Mouse (Mus musculus) cerebellum, postnatal 10 days (tissue): ENCODE results near the gene Dnah2.

ENCODE experiments used
- DNase-seq, 2 experiments: peaks; one replicate each; pipeline ENCODE4 v3.0.0; 2021; ENCODE audit warnings: mixed read lengths in 2 of 2

Dnah2 gene

DNA sequence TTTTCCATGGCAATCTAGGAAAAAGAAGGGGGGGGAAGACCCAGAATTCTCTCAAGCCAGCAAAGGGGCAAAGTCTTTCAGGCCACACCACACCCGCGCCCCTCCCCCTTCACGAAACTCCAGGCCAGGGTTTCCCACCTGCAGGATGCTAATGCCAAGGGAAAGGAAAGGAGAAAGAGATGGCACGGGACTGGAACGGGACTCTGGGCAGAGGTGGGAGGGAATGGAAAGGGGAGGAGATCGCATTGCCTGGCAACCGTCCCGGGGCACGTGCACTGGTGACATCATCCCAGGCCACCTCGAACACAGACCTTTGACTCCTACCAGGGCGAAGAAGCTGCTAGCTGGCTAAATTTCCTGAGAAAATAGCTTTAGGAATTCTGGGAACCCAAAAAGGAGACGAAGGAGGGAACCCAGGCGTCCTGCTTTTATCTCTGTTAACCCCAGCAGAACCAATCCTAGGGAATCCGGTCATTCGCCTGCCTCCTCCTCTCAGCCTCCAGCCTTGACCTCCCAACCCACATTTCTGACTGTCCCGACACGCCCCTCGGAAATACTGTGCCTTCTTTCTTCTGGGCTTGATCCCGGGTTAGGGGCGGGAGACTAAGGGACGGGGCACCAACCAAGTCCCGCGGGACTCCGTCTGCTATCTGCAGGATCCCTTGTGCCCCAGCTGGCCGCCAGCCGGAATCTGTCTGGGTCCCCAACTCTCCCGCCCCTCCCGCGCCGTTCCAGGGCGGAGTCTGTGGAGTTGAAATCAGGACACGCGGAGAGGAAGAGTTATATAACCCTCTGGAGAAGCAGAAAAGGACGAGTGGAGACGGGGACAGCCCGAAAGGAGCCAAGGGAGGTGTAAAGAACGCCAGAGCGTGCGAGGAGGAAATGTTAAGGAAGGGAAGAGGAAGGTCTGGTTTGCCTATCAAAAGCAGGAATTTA lies 131.2 kb downstream of the Dnah2 start:
- DNase-seq, result peak; percentile 99 to 100

DNA sequence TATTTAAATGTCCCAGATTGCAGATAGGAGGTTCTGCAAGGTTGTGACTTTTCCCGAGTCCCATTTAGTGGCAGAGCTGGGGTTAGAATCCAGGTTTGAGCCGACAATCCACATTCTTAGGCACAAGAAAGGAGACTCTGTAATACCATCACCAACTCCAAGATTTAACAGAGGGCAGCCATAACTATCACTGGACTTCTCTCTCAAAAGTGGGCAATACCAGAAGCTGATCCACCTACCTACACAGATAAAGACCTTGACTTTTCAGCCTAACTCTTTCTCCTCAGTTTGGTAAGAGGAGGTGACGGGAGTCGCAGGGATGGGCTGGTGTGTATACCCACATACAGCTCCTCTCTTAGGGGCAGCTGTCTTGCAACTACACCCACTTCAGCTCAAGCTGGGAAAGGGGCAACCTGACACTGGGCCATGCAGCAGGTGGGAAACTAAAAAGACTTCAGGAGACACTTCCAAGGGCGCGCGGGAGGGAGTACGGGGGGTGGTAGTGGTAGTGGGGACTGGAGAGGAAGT lies 131.9 kb downstream of the Dnah2 start:
- DNase-seq, result no peak

DNA sequence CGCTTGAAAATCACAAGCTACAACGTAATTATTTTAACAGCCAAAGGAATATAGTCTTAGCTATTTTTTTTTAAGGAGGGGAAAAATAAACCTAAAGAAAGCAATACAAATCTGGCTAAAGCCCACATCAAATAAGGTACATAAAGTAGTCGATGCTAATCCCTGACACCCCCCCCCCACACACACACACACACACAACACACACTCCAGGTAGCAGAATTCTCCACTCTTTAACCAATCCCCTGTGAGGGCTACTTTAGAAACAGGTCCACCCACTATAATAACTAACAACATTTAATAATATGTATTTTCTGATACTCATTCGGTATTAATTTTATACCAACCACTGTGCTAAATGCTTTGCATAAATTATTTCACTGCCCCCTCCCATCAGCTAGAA lies 132.4 kb downstream of the Dnah2 start:
- DNase-seq, result peak in 1 of 2 experiments; percentile 49

DNA sequence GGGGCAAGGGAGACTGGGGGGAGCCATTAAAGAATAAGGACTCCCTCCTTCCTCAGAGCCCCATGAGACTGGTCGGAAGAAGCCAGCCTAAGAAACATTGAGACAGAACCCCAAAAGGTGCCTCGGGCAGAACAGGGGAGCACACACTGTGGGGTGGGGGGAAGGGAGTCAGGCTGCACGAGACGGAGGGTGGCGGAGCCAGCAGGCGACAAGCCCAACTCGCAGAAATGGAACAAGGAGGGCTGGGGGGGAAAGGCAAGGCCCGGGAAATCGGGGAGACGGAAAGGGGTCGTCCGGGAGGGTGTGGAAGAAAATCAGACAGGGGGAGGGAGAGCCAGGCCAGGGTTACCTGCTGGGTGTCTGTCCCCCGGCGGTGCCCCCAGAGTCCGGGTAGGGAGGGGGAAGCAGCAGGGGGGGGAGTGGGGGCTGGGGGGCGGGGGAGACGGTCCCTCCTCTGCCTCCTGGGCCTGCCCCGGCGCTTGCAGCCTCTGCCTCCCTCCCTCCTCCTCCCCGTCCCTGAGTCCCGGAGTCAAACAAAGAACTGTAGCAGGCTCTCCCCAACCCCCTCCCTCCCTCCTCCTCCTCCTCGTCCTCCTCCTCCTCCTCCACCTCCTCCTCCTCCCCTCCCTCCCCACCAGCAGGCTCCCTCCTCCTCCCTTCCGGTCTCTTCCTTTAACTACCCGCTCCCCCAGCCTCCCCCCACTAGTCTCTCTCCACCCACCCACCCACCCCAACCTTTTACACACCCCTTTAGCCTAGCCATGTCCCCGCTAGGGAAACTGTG lies 133.1 kb downstream of the Dnah2 start:
- DNase-seq, result peak; percentile 83 to 90

DNA sequence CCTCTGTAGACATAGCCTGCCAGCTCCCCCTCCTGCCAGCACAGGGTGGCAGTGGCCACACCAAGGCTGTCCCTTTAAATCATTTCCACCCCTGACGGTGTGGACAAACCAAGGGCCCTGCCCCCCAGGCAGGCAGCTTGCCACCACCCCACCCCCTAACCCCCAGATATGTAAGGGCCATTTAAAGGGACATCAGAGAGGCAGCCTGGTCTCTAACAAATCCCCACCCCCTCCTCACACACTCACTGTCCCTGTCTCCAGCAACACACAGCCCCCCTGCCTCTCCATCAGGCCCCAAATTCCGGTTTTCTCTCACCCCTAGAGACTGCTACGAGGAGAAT lies 133.6 kb downstream of the Dnah2 start:
- peak; percentile 92 to 94 for DNase-seq

DNA sequence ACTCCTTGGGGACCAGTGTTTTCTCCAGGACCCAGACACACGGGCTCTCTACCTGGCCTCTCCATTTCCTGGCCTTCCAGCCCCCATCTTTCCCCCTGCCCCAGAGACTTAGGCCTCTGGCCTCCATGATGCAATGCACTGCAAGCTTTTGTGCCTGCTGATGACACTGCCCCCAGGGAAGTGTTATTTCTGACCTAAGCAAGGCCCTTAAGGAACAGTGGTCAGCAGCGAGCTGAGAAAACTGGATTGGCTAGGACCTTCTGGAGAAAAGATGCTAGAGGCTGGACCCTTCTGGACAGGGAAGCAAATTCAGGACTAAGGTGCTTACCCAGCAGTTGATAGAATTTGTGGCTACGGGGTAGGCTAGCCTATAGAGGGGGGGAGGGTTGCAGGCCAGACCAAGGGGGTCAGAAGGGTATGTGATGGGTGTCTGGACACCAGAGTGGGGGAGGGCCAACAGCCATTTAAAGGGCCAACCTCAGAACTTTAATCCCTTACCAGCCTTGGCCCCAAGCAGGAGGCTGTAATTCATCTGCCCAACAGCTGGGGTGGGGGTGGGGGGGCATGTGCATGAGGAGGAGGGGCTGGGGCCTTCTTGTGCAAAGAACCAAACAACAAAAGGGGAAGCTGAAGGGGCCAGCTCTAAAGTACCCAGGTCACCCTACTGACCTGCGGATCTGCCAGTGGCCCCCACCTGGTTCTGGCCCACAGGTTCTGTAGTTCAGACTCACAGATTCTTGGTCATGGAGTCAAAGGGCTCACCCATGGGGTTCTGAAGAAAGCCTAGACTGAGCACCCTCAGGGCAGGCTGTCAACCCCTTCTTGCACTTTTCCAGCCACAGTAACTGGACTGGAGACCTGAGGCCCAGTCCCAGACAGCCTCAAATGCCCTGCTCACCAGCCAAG lies 134.2 kb downstream of the Dnah2 start:
- peak; percentile 34 for DNase-seq

DNA sequence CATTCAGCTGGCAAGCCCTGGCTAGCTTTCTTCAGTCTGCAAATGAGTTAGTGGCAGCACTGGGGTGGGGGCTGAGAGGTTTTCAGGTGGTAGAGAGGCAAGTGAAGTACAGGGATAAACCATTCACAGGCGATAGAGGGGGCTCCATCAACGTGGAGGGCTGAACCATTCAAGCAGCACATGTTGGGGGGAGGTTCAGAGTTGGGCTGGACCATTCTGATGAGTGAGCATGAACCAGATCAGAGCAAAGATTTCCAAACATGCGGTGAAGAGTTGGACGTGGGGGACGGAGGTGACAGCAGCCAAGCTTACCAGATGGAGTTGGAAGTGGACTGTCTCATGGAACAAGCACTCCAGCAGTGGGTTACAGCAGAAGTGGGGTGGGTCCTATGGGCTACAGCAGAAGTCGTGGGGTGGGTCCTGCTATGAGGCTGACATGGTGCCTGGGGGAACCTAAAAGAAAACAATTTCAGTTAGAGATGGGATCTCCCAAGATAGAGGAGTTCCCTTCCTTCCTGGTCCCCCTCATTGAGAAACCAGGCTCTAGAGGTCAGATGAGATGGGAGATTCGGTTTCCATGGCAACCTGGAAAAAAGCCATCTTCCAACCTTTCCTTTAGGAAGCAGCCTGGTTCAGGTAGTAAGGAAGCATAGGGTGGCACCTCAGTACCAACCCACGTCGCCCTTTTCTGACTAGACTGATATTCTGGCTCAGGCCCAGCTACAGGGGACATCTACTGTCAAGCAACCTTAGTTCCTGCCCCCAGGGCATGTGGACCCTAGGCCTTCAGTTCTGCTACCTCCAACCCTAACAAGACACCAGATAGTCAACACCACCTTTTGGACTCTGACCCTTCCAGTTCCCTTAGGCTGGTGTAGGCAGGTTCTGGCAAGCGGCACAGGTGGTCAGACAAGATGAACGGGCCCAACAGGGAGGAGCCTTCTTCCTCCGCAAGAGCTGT lies 135.4 kb downstream of the Dnah2 start, which contains the start of gene Kdm6b:
Kdm6b (minus strand) TSS at position 455 of the 961 bp plus-strand sequence.
- peak; percentile 86 to 92 for DNase-seq

- peak in 1 of 2 experiments; percentile 11 for DNase-seq
These were observed 136.4 kb downstream of the Dnah2 start for GRCm38 (mm10) chr11:69412548-69412947.

DNA sequence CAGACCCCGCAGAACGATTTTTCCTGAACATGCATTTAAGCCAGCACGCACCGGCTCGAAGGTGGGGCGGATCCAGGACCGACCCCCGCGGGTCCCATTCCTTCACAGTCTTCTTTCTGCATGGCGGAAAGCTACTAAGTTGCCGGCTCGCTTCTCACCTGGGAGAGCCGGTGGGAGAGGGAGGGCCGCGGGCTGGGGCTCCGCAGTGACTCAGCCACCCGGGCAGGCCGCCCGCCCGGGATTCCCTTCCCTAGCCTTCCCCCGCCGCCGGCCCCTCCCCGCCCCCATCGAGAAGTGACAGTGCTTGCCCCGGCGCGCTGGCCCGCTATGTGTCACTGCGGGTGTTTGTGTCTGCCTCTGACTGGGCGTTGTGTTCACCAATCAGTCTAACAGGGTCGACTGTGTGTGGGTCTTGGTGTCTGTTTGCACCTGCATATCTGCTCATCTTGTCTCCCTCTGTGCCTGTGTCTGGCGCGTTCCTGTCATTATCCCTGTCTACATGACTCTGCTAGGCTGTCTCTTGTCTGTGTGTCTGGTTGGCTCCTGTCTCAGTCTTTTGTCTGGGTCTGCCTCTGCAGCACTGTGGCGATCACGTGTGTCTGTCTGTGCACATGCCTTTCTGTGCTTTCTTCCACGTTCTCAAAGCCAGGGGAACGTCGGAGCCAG lies 137.2 kb downstream of the Dnah2 start:
- DNase-seq, result peak; percentile 75 to 78

- DNase-seq, result peak; percentile 99 to 100
These were observed 137.8 kb downstream of the Dnah2 start for GRCm38 (mm10) chr11:69411073-69411535.

- peak; percentile 59 to 69 for DNase-seq
These were observed 138.4 kb downstream of the Dnah2 start for GRCm38 (mm10) chr11:69410310-69411072.

DNA sequence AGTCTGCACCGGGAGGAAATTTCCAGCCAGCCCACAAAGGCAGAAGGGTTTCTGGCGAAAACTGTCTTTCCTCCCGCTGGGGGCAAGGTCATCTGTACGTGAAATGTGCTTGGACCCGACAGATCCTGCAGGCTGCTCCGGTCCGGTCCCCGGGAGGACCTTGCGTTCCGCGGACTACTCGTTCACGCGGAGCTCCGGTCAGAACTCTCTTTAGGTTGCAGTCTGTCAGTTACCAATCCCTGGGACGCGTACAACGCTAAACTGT lies 138.9 kb downstream of the Dnah2 start:
- DNase-seq, result no peak

GRCm38 (mm10) chr11:69409378-69410044 lies 139.4 kb downstream of the Dnah2 start:
- DNase-seq, result peak; percentile 88 to 90

DNA sequence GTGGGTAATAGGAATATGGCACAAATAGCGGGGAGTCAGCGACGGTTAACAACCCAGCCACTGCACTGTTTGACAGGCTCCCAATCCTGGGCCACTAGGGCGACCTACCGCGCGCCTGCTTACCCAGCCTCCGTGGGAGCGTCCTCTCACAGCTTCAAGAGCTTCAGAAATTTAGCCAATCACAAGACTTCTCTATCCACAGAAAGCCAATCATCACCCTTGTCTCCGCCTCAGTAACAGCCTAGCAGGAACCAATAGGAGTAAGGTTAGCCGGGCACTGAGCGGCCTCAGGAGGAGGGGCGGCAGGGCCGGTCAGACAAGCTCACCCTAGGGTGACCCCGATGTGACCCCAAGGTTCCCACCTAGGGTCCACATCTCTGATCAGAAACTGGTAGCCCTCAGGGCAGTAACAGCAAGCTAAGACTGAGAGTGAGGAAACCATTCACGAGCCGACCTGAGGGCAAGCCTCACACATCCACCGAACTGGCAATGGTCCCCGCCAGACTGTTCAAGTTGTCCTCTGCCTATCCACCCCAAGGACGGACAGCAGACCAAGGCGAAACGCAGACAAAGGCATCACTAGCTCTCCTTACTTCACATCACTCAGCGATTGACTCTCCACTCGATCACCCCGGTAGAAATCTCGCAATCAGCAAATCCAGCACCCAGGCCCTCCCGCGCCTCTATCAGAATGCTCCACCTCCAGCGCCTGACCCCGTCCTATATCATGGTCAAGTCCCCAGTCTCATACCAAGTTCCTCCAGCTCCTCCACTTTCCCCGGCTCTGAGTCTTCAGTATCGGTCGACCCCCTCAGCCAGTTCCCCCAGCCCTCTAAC lies 140.2 kb downstream of the Dnah2 start:
- peak; percentile 85 for DNase-seq

- DNase-seq, result no peak
These were observed 141.2 kb downstream of the Dnah2 start for GRCm38 (mm10) chr11:69407724-69408004.

DNA sequence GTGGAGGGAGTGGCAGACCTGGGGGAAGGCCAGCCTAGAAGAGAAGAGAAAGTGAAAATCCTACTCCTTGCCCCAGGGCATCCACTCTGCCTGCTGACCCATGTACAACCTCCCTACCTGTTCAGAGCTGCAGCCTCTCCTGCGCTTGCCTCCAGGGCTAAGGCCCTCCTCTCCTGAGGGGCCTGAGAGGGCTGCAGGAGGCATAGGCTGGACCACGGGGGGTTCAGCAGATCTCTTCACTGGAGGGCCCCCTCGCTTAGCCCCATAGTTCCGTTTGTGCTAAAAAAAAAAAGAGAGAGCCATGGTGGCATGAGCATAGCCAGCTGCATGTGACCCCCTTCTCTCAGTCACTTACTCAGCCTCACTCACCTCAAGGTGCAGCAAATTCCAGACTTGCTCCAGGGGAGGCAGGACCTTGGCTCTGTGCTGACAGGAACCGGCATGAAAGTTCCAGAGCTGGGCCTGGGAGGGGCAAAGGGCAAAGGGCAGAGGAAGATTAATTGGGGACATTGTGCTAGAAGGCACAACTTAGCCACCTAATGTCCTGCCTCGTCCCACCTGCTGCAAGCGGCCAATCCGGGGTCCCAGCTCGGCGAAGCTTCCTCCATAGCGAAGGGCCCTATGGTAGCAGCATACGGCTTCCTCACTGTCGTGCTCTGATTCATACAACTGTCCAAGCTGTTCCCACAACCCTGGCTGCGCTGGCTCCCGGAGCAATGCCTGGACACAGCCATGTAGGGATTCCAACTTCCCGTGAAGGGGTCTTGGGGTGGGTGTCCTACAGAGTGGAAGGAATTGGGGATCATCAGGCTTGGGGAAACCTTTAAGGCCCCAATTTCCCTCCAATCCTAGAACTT lies 141.8 kb downstream of the Dnah2 start:
- DNase-seq, result no peak

DNA sequence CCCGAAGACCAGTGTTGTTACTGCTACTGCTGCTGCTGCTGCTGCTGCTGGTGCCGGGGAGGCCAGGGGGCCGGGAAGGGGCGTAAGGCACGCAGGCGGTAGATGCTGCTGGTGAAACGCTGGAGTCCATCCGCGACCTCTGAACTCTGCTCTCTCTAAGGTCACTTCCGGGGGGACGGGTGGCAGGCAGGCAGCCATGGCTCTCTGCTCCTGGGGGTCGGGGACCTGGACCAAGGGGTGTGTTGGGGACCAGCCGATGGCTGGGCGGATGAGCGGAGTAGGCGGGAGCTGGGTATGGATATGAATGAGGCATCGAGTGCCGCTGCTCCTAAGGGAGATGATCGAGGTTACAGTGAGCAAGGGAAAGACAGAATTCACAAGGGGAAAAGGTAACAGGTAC lies 142.6 kb downstream of the Dnah2 start:
- DNase-seq, result no peak
